In the genomic region with DNA sequence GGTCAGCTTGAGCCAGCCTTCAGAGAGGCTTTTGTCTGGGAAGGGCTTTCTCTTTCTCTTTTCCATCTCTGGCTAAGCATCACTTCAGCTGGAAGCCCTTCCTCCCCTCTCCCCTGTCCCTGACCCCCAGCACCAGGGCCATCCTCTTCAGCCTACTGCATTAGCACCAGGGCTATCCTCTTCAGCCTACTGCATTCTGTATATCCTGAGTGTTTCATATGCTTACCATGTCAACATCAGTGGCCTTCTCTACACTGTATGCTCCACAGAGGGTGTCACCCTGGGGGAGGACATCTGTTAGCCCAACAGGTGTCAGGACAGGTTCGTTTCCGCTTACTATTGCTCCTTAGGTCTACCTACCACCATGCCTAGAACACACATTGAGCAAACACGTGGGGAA, we compare ENCODE assay signal across 20 mouse cellular contexts.
DNase-seq lines count a peak whose midpoint lies in the region; ATAC-seq and TF ChIP-seq lines count a peak whose summit lies in the region.
"Had no signal": no experiment of that assay in that cellular context is flagged by ENCODE, and none has a peak within 500 bp of the region (broad histone marks: within the 10 kb centered on the region; RNA-seq: fewer than 3 reads in every experiment).

No protein-coding gene starts in this region.

- TF ChIP-seq POLR2A in limb, embryonic 14.5 days (IDR thresholded peaks at IDR 0.05; ENCODE audit: borderline replicate concordance, extremely low read depth, insufficient read depth, insufficient read length) = no peak

- WGBS in heart, embryonic 10.5 days = 55% methylated on average over 3 of the region's 3 CpGs
- 58% methylated on average over 3 of the region's 3 CpGs for WGBS in heart, embryonic 11.5 days (ENCODE audit: insufficient replicate concordance)
- WGBS in embryonic facial prominence, embryonic 10.5 days = 64% methylated on average over 3 of the region's 3 CpGs
- WGBS in embryonic facial prominence, embryonic 14.5 days = 55% methylated on average over 3 of the region's 3 CpGs
- WGBS in limb, embryonic 14.5 days = 60% methylated on average over 3 of the region's 3 CpGs

- H3K27me3 ChIP-seq in heart, embryonic 10.5 days (ENCODE audit: insufficient read depth, poor library complexity, severe bottlenecking) = peaks cover 9% of the 10 kb centered on the region; the same call in 1 of the 2 replicates
- no peaks in the 10 kb centered on the region for H3K27me3 ChIP-seq in heart, embryonic 11.5 days (ENCODE audit: control insufficient read depth, insufficient read depth, low read length)
- H3K27me3 ChIP-seq in embryonic facial prominence, embryonic 10.5 days (replicated peaks; ENCODE audit: low read depth, poor library complexity, severe bottlenecking) = no peaks in the 10 kb centered on the region
- no peaks in the 10 kb centered on the region for H3K27me3 ChIP-seq in embryonic facial prominence, embryonic 14.5 days (replicated peaks; ENCODE audit: control insufficient read depth, insufficient read depth, low read length)
- H3K27me3 ChIP-seq in limb, embryonic 14.5 days (ENCODE audit: control insufficient read depth, insufficient read depth, low read length) = no peaks in the 10 kb centered on the region
- H3K27me3 ChIP-seq: CH12.LX; heart, embryonic 15.5 days; kidney, embryonic 15.5 days; limb, embryonic 15.5 days had no signal

- DNase-seq in heart, embryonic 10.5 days (ENCODE audit: low spot score) = no peak
- no peak for DNase-seq in embryonic facial prominence, embryonic 10.5 days (ENCODE audit: low spot score)
- DNase-seq in embryonic facial prominence, embryonic 14.5 days (ENCODE audit: low spot score) = no peak
- DNase-seq in limb, embryonic 14.5 days (ENCODE audit: low spot score) = no peak
- no peak for DNase-seq in kidney, postnatal 25 days
- no peak for DNase-seq in heart, postnatal 25 days (ENCODE audit: low spot score)
- DNase-seq: adrenal gland, postnatal 25 days; cerebellum, adult 11 months; cerebellum, postnatal 10 days; gastrocnemius, postnatal 10 days; heart, adult 18-20 months; lung, postnatal 10 days; right cerebral cortex, postnatal 4 days; thymus, adult 2 months had no signal

- ATAC-seq in heart, embryonic 11.5 days (replicated peaks; ENCODE audit: insufficient number of reproducible peaks, low FRiP score, low TSS enrichment) = no peak
- peak; percentile 17; the same call in 1 of the 2 replicates for ATAC-seq in embryonic facial prominence, embryonic 14.5 days (ENCODE audit: low read depth)
- no peak for ATAC-seq in limb, embryonic 14.5 days (ENCODE audit: low FRiP score, low read depth)
- ATAC-seq: intestine, postnatal 0 days had no signal

- no peak overlapping the region for H3K4me2 ChIP-seq in heart, embryonic 11.5 days
- H3K4me2 ChIP-seq in embryonic facial prominence, embryonic 14.5 days (ENCODE audit: low read depth, low read length) = no peak overlapping the region
- no peak overlapping the region for H3K4me2 ChIP-seq in limb, embryonic 14.5 days (replicated peaks; ENCODE audit: low read depth, low read length, severe bottlenecking)
- H3K4me2 ChIP-seq: heart, embryonic 15.5 days; kidney, embryonic 15.5 days; limb, embryonic 15.5 days had no signal

- no peak overlapping the region for H3K4me3 ChIP-seq in heart, embryonic 10.5 days
- H3K4me3 ChIP-seq in heart, embryonic 11.5 days (ENCODE audit: low read depth, low read length) = no peak overlapping the region
- H3K4me3 ChIP-seq in embryonic facial prominence, embryonic 10.5 days = no peak overlapping the region
- no peak overlapping the region for H3K4me3 ChIP-seq in embryonic facial prominence, embryonic 14.5 days (ENCODE audit: low read depth, low read length)
- H3K4me3 ChIP-seq in limb, embryonic 14.5 days (replicated peaks; ENCODE audit: low read length) = no peak overlapping the region
- H3K4me3 ChIP-seq: heart, embryonic 15.5 days; kidney, embryonic 15.5 days; limb, embryonic 15.5 days had no signal

- peaks cover 26% of the 10 kb centered on the region for H3K4me1 ChIP-seq in heart, embryonic 10.5 days
- H3K4me1 ChIP-seq in heart, embryonic 11.5 days (ENCODE audit: control insufficient read depth, insufficient read depth, low read length) = peaks cover 6% of the 10 kb centered on the region
- peaks cover 46% of the 10 kb centered on the region for H3K4me1 ChIP-seq in embryonic facial prominence, embryonic 10.5 days
- peaks cover 31% of the 10 kb centered on the region for H3K4me1 ChIP-seq in embryonic facial prominence, embryonic 14.5 days (ENCODE audit: control insufficient read depth, insufficient read depth, low read length)
- peaks cover 36% of the 10 kb centered on the region for H3K4me1 ChIP-seq in limb, embryonic 14.5 days (ENCODE audit: control insufficient read depth, insufficient read depth, low read length)

- peak overlapping the region; percentile 73; the same call in 1 of the 2 replicates for H3K27ac ChIP-seq in heart, embryonic 10.5 days
- no peak overlapping the region for H3K27ac ChIP-seq in heart, embryonic 11.5 days (ENCODE audit: low read depth, low read length)
- H3K27ac ChIP-seq in embryonic facial prominence, embryonic 10.5 days (replicated peaks) = peak overlapping the region; percentile 86
- H3K27ac ChIP-seq in embryonic facial prominence, embryonic 14.5 days (replicated peaks; ENCODE audit: low read depth, low read length) = no peak overlapping the region
- H3K27ac ChIP-seq in limb, embryonic 14.5 days (replicated peaks; ENCODE audit: low read depth, low read length) = 0 out of 2 replicates have a peak overlapping the region, but pooled peaks have one; percentile 19
- H3K27ac ChIP-seq: heart, embryonic 15.5 days; kidney, embryonic 15.5 days had no signal

- no peak overlapping the region for H3K9ac ChIP-seq in heart, embryonic 11.5 days (ENCODE audit: low read depth, low read length)
- no peak overlapping the region for H3K9ac ChIP-seq in embryonic facial prominence, embryonic 14.5 days (ENCODE audit: low read depth, low read length)
- H3K9ac ChIP-seq in limb, embryonic 14.5 days (ENCODE audit: low read depth, low read length, severe bottlenecking) = no peak overlapping the region
- H3K9ac ChIP-seq: heart, embryonic 15.5 days; kidney, embryonic 15.5 days; limb, embryonic 15.5 days had no signal

- no peaks in the 10 kb centered on the region for H3K36me3 ChIP-seq in heart, embryonic 10.5 days
- no peaks in the 10 kb centered on the region for H3K36me3 ChIP-seq in heart, embryonic 11.5 days (ENCODE audit: control insufficient read depth, insufficient read depth, low read length)
- H3K36me3 ChIP-seq in embryonic facial prominence, embryonic 10.5 days (replicated peaks) = no peaks in the 10 kb centered on the region
- no peaks in the 10 kb centered on the region for H3K36me3 ChIP-seq in embryonic facial prominence, embryonic 14.5 days (ENCODE audit: control insufficient read depth, insufficient read depth, low read length)
- H3K36me3 ChIP-seq in limb, embryonic 14.5 days (ENCODE audit: control insufficient read depth, insufficient read depth, low read length) = no peaks in the 10 kb centered on the region
- H3K36me3 ChIP-seq: heart, embryonic 15.5 days; kidney, embryonic 15.5 days; limb, embryonic 15.5 days had no signal

- intact Hi-C loops in heart, postnatal 25 days (cut with DNase I) = no loop called here

- no peaks in the 10 kb centered on the region for H3K9me3 ChIP-seq in heart, embryonic 10.5 days
- no peaks in the 10 kb centered on the region for H3K9me3 ChIP-seq in heart, embryonic 11.5 days (replicated peaks; ENCODE audit: control insufficient read depth, low read length)
- H3K9me3 ChIP-seq in embryonic facial prominence, embryonic 10.5 days = no peaks in the 10 kb centered on the region
- H3K9me3 ChIP-seq in embryonic facial prominence, embryonic 14.5 days (ENCODE audit: control insufficient read depth, low read length) = no peaks in the 10 kb centered on the region
- no peaks in the 10 kb centered on the region for H3K9me3 ChIP-seq in limb, embryonic 14.5 days (ENCODE audit: control insufficient read depth, low read length)
- H3K9me3 ChIP-seq: heart, embryonic 15.5 days; kidney, embryonic 15.5 days; limb, embryonic 15.5 days had no signal

Comparison
In these comparisons a context has a peak if more than half of its experiments do, and no peak if none do; other contexts are left out.
1. H3K27ac ChIP-seq: peak in heart, embryonic 10.5 days (single experiment), embryonic facial prominence, embryonic 10.5 days (single experiment) and limb, embryonic 14.5 days (single experiment); none in heart, embryonic 11.5 days (single experiment) and embryonic facial prominence, embryonic 14.5 days (single experiment).